Mouse (Mus musculus) G1E (cell line): ENCODE results near the gene Fank1.

Experiments used
- CTCF ChIP-seq: IDR thresholded peaks from 2 replicates; pipeline ENCODE4 v1.5.1; 2012; ENCODE audit warnings: low read depth, low read length, inconsistent platforms, mixed read lengths
- GATA1 ChIP-seq: IDR thresholded peaks from 2 replicates; pipeline ENCODE4 v1.6.1; 2012; ENCODE audit warnings: borderline replicate concordance, low read length, inconsistent platforms, mixed read lengths
- POLR2AphosphoS5 ChIP-seq: IDR thresholded peaks from 2 replicates; pipeline ENCODE4 v1.6.1; 2012; ENCODE audit warnings: low read depth, low read length, inconsistent platforms; ENCODE audit not compliant: insufficient replicate concordance
- TAL1 ChIP-seq: conservative IDR thresholded peaks from 2 replicates; pipeline ENCODE4 v1.6.1; 2012; ENCODE audit warnings: low read depth, low read length, inconsistent platforms, mixed read lengths

- TF ChIP-seq CTCF = no peak
- TF ChIP-seq GATA1 = no peak
- TF ChIP-seq TAL1 = no peak
- no peak for TF ChIP-seq POLR2AphosphoS5
Observed at GRCm38 (mm10) chr7:133876139-133876538, 99.5 kb downstream of the Fank1 start.
